Mouse (Mus musculus) v-Abl transformed pro-B cells (cell line): ENCODE results near the gene Tectb.
"Not testable (repeated sequence)": the region's sequence is repeated elsewhere in the genome, so short reads cannot be mapped to it uniquely, and the experiment has no call there.

ENCODE experiments used
- in situ Hi-C, 2 experiments: fragments of 400-800 bp; cut with MboI; formaldehyde crosslinking; loops; one replicate each; pipeline ENCODE4 v1.15.1; 2025; ENCODE audit not compliant: unreplicated experiment in 2 of 2

Gene Tectb

GRCm38 (mm10) chr19:55164162-55164561 is 16.4 kb upstream of the Tectb start:
- in situ Hi-C loops: no loop called here

- in situ Hi-C loops: no loop called here
These were observed 15.2 kb upstream of the Tectb start for GRCm38 (mm10) chr19:55165183-55165865.

GRCm38 (mm10) chr19:55165954-55166353 is 14.6 kb upstream of the Tectb start:
- in situ Hi-C loops: no loop called here

GRCm38 (mm10) chr19:55166741-55167140 is 13.8 kb upstream of the Tectb start:
- in situ Hi-C loops: no loop called here

- in situ Hi-C loops: no loop called here
These were observed 12.8 kb upstream of the Tectb start for GRCm38 (mm10) chr19:55167741-55168140.

- in situ Hi-C loops: no loop called here
These were observed 12.2 kb upstream of the Tectb start for GRCm38 (mm10) chr19:55168360-55168759.

GRCm38 (mm10) chr19:55169236-55169729 is 11.2 kb upstream of the Tectb start:
- in situ Hi-C loops: not testable (repeated sequence)

- in situ Hi-C loops: no loop called here
These were observed 10.1 kb upstream of the Tectb start for GRCm38 (mm10) chr19:55170399-55170798.

GRCm38 (mm10) chr19:55171585-55171984 is 8.9 kb upstream of the Tectb start:
- in situ Hi-C loops: no loop called here

GRCm38 (mm10) chr19:55177143-55177542 is 3.4 kb upstream of the Tectb start:
- in situ Hi-C loops: no loop called here

- in situ Hi-C loops: no loop called here
These were observed 3.9 kb downstream of the Tectb start for GRCm38 (mm10) chr19:55184442-55184841.

- in situ Hi-C loops: no loop called here
These were observed 4.5 kb downstream of the Tectb start for GRCm38 (mm10) chr19:55185074-55185473.

GRCm38 (mm10) chr19:55185651-55186050 is 5.1 kb downstream of the Tectb start:
- in situ Hi-C loops: no loop called here

GRCm38 (mm10) chr19:55190065-55190464 is 9.5 kb downstream of the Tectb start:
- in situ Hi-C loops: loop anchor here (5.0 to 10.0 kb wide), 4 partner anchors 43 to 125 kb away; no protein-coding TSS in a partner anchor

- in situ Hi-C loops: loop anchor here (5.0 to 10.0 kb wide), 4 partner anchors 44 to 127 kb away; no protein-coding TSS in a partner anchor
These were observed 11.1 kb downstream of the Tectb start for GRCm38 (mm10) chr19:55191596-55191995.

- in situ Hi-C loops: loop anchor here (5.0 to 10.0 kb wide), 4 partner anchors 45 to 128 kb away; no protein-coding TSS in a partner anchor
These were observed 11.9 kb downstream of the Tectb start for GRCm38 (mm10) chr19:55192254-55192945.

- in situ Hi-C loops: loop anchor here (5.0 to 10.0 kb wide), 4 partner anchors 47 to 129 kb away; no protein-coding TSS in a partner anchor
These were observed 13.3 kb downstream of the Tectb start for GRCm38 (mm10) chr19:55193717-55194394.

GRCm38 (mm10) chr19:55194520-55195170 is 14.1 kb downstream of the Tectb start:
- in situ Hi-C loops: loop anchor here (5.0 to 10.0 kb wide), 4 partner anchors 47 to 130 kb away; no protein-coding TSS in a partner anchor

- in situ Hi-C loops: loop anchor here in 1 of 2 experiments (10.0 kb wide), 1 partner anchor 131 kb away; no protein-coding TSS in a partner anchor
These were observed 15.0 kb downstream of the Tectb start for GRCm38 (mm10) chr19:55195574-55195973.

- in situ Hi-C loops: loop anchor here in 1 of 2 experiments (10.0 kb wide), 1 partner anchor 134 kb away; no protein-coding TSS in a partner anchor
These were observed 17.8 kb downstream of the Tectb start for GRCm38 (mm10) chr19:55198303-55198702.
